Mouse (Mus musculus): ENCODE measurements at regions not wholly inside any gene's neighbourhood (a gene's known extent, or its start where the extent isn't known, plus 50 kb on each side); places are given as distances from the start of the nearest gene placed in this dataset.

GRCm38 (mm10) chr13:90310482-90310881, 221.1 kb upstream of the Xrcc4 start:
- DNase-seq: no peak
- intact Hi-C loops (cut with DNase I): no loop called here

GRCm38 (mm10) chr13:90300481-90300880, 211.1 kb upstream of the Xrcc4 start:
- intact Hi-C loops (cut with DNase I): no loop called here
- DNase-seq: no peak

DNA sequence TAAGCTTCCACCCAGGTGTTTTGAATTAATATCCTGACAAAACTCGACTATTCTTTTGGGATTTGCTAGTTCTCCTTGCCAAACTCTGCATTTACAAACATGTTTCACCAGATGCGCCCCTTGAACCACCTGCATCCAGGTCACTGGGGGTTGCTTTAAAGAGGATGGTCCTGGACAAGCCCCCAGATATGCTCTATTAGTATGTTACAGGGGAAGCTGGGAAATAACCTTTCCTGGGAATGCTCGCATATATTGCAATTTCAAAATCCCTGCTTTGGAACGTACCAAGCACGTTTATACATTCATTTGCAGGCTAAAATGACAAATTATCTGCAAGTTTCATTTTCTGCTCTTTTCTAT, 205.2 kb upstream of the Xrcc4 start:
- intact Hi-C loops (cut with DNase I): no loop called here
- DNase-seq: no peak

GRCm38 (mm10) chr13:90293697-90294647, 204.6 kb upstream of the Xrcc4 start:
- no peak for DNase-seq
- intact Hi-C loops (cut with DNase I): no loop called here

- intact Hi-C loops (cut with DNase I): no loop called here
- no peak for DNase-seq
Measured at GRCm38 (mm10) chr13:90292905-90293304, 203.5 kb upstream of the Xrcc4 start.

DNA sequence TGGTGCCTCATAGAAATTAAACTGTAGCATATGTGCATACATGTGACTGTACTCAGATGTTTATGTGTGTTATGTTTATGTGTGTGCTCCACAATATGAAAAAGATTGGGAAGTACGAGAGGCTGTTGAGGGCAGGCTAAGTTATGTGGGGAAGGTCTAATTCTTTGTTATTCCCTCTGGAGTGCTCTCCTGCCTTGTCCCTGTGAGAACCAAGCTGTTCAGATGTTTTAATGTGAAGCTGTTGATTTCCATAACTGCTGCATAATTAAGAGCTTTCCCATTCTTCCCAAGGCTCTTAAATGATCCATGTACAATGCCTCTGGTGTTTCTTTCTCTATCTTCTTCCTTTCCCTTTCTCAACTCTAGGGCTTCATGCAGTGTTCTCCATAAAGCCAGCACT, 202.7 kb upstream of the Xrcc4 start:
- no peak for DNase-seq
- intact Hi-C loops (cut with DNase I): no loop called here

DNA sequence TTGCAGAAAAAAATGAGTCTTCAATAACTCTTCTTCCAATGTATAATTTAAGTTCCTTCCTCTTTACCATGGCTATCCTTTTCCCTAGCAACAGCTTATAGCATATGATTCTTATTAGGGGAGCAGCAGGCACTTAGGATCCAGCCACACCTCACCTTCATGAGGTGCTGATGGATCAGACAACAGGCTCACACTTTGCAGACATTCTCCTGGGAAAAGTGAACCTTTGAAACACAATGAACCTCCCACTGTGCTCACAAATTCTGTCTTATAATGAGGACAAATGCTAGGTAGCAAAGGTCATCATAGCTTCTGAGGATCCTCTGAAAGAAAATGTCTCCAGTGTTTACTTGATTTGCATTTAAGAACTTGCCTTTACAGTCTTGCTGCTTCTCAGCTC, 191.6 kb upstream of the Xrcc4 start:
- DNase-seq: no peak
- intact Hi-C loops (cut with DNase I): no loop called here

DNA sequence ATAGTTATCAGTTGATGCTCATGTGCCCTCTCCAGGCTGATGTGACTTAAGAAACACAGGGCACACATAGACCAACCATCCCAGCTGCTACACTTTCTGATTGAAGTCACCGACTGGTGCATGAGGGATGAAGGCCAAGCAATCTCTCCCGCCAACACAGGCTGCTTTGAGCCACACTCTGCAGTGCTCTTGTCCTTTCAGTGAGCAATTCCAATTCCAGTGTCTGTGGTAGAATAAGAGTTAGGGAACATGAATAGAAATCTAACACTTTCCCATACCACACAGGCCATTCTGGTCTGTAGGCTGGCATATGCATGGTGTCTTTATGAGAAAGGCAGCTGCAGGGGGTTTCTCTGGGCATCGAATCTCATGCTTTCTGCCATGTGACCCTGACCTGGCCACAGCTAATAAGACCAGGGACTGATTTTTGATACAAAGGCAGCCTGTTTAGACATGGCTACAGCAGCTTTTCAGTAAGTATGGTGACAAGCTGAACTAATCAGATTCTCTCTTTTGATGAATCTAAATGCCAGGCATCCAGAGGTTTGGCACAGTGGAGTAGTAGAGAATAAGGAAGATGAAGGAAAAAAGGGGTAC, 190.5 kb upstream of the Xrcc4 start:
- peak in 1 of 2 experiments; percentile 15 for DNase-seq
- intact Hi-C loops (cut with DNase I): no loop called here

DNA sequence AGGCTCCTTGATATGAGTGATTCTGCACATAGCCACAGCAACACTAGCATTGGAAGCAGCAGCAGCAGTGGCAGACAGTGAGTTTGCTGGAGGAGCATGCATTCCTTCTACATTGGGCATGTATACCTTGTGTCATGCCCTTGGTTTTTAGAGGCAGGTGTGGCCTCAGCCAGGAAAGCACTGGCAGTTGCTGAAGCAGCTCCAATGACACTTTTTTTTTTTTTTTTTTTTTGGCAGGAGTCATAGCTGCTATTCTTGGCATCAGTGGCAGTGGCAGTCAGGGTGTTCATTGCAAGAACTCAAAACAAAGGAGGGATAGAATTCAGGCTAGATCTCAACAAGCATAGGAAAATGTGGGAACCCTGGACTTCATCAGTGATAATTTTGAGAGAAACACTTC, 189.9 kb upstream of the Xrcc4 start:
- intact Hi-C loops (cut with DNase I): no loop called here
- peak; percentile 17 to 29 for DNase-seq

DNA sequence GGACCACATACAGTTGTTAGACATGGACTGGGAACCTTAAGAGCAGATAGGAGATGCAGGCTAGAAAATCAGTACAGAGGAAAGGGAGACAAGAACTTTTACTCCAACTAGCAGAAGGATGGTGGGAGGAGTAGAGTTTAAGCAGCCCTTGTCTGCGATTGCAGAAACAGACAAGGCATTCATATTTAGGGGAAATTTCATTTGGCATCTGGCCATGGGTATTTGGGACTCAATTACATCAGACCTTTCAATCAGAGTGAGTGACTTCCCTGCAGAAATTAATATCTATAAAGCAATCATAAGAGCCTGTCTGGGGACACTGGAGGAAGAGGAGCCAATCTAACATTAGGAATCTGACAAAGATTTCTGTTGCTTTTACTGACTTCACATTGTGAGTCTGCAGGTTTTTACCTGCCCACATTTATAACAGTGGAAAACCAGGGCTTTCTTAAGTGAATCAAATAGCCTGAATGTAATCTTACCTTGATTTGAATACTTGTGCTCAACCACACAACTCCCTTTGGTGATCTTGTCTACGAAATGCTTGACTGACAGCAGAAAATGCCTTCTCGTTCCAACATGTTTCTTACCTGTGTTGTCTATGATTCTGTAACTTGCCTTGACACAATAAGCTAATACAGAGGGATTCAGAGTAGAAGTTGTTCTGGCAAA, 169.8 kb upstream of the Xrcc4 start:
- DNase-seq: no peak
- intact Hi-C loops (cut with DNase I): no loop called here

DNA sequence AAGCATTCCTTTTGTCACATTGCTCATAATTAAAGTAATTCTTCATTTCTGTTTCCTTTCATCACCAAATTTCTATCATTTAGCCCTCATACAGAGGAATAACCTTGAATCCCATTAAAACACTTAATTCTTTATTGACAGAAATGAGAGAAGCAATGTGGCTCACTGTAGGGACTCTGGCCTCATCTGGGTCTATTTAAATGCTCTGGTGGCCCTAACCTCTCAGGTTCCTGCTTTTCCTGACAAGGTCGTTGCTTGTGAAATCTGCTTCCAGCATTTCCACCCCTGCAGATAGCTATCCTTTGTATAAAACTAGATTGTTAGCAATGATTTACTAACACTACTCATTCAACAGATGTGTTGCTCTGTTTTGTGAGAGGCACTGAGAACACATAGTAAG, 163.6 kb upstream of the Xrcc4 start:
- no peak for DNase-seq
- intact Hi-C loops (cut with DNase I): no loop called here

DNA sequence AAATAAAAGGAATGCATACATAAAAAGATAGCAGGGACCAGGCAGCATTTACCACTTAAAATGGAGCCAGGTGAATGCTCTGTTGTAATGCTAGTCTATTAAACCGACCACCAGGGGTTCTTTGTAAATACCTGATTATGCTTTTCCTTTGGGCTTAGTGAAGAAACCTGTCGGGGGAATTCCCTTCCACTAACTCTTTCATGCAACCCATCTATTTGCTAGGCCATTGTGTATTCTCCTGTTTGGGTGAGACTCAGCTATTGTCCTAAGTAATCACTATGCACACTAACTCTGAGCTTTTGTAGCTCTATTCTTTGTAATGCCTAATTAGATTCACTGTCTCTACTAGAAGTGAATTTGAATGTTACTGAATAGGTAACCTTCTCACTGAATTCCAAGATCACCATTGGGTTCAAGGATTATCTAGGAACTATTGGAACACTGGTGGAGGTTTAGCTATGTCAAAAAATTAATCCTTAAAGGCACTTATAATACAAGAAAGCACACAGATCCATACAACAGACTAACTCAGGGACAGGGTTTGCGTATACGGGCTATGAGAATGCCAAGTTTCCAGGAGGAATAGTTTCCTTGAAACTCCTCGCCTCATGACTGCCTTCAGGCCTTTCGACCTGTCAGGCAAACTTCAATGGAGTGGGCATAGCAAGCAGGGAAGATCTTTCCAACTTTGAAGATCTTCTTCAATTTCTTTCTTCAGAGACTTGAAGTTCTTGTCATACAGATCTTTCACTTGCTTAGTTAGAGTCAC, 156.8 kb upstream of the Xrcc4 start:
- intact Hi-C loops (cut with DNase I): no loop called here
- DNase-seq: no peak

GRCm38 (mm10) chr13:90238331-90238730, 148.9 kb upstream of the Xrcc4 start:
- no peak for DNase-seq
- intact Hi-C loops (cut with DNase I): no loop called here

DNA sequence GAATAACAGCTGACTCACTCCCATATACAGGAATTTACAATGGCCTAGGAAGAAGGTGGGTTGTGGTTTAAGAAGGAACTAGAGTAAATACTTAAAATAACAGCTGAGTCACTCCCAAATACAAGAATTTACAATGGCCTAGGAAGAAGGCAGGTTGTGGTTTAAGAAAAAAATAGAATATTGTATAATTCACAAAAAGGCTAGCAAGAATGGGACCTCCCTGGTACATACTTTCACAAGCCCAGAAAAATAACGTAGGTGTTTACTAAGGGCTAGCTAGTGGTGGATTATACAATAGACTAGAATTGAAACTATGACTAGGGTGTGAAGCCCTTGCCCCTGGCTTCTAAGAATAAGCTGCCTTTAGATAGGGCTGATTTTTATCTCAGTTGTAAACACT, 144.6 kb upstream of the Xrcc4 start:
- intact Hi-C loops (cut with DNase I): no loop called here
- no peak for DNase-seq

DNA sequence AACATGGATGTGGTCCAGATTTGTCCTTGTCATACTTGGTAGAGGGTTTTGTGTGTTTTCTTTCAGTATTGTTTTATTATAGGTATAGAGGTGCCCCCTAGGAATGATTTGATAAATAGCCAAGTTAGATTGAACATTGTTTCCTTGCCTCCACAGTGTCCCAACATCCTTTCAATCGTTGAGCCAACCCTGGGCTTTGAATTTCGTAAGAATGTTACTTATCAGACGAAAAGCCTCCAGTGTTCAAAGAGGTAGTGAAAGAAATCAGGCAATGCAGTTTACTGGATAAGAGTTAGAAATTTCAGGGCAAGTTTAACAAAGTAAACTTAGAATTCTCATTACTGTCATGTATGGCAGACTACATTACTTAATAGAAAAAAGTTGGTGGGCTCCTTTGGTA, 144.2 kb upstream of the Xrcc4 start:
- intact Hi-C loops (cut with DNase I): no loop called here
- no peak for DNase-seq

- no peak for DNase-seq
- intact Hi-C loops (cut with DNase I): no loop called here
Measured at GRCm38 (mm10) chr13:90229106-90229505, 139.7 kb upstream of the Xrcc4 start.

- no peak for DNase-seq
- intact Hi-C loops (cut with DNase I): no loop called here
Measured at GRCm38 (mm10) chr13:90226212-90226611, 136.8 kb upstream of the Xrcc4 start.

GRCm38 (mm10) chr13:90212390-90212789, 123.0 kb upstream of the Xrcc4 start:
- DNase-seq: no peak
- intact Hi-C loops (cut with DNase I): no loop called here

DNA sequence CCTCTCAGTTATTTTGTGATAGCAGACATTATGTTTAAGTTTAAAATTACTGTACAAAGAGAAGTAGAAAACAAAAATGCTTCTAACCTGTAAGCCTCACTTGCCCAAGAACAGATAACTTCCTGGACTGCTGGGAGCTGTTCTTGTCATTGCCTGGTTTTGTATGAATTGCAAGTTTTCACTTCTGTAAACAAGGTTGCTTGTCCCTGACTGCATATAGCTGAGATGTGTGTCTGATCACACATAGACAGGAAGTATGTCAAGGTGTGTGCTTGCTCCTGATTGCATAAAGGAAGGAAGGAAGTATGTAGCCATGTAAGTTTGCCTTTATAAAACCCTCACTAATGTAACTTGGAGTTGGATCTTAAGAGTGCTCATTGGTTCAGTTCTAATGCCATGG, 118.5 kb upstream of the Xrcc4 start:
- no peak for DNase-seq
- intact Hi-C loops (cut with DNase I): no loop called here
